Mouse (Mus musculus): Measurements from ENCODE around the gene Jagn1.

Jagn1 gene

DNA sequence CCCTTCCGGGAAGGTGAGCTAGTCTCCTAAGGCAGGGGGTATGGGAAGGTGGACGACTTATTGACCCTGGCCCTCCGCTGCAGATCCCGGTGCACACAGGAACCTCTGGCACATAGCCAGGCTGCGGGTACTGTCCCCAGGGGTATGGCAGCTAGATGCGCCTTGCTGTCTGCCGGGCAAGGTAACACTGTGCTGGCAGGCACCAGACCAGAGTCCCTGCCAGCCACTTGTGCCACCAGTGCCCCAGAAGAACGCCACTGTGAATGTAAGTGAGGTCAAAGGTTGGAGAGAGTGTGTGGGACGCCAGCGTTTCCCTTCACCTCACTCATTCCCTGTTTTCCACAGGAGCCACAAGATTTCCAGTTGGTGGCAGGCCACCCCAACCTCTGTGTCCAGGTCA lies 36.5 kb downstream of the Jagn1 start:
- DNase-seq: peak; percentile 54

DNA sequence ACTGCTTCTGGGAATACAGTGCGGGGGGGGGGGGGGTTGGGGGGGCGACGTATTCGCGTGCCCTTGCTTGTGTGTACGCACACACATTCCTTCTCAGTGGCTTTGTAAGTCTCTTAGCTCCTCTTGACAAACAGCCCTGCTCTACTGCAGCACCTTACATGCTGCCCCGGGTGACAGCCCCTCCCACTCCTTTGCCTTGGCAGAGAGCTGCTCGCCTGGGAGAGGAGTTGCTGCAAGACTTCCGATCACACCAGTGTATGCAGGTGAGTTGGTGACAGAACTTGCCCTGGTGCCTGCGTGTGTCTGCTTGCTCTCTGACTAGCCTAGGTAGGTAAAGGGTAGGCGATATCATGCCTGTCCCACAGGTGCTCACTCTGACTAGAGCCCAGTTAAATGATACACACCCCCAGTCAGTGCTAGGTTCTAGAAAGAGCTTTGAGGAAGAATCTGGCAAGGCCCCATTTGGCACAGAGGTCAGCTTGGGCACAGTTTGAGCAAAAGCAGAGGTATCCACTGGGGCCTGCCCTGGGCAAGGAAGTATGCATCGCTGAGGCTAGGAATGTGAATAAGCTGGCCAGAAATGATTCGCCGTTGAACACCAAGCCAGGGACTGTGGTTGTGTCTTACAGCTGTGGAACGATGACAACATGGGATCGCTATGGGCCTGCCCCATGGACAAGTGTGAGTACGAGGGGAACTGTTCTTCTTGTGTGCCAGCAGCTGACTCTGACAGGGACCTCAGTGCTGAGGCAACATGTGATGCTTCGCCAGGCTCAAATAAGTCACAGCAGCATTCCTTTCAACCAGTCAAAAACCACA lies 38.4 kb downstream of the Jagn1 start:
- DNase-seq: peak; percentile 64

DNA sequence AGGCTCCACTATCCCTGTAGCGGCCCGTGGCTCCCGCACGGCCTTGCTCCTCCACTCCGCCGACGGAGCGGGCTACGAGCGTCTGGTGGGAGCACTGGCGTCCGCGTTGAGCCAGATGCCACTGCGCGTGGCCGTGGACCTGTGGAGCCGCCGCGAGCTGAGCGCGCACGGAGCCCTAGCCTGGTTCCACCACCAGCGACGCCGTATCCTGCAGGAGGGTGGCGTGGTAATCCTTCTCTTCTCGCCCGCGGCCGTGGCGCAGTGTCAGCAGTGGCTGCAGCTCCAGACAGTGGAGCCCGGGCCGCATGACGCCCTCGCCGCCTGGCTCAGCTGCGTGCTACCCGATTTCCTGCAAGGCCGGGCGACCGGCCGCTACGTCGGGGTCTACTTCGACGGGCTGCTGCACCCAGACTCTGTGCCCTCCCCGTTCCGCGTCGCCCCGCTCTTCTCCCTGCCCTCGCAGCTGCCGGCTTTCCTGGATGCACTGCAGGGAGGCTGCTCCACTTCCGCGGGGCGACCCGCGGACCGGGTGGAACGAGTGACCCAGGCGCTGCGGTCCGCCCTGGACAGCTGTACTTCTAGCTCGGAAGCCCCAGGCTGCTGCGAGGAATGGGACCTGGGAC lies 40.2 kb downstream of the Jagn1 start:
- peak; percentile 43 for DNase-seq

DNA sequence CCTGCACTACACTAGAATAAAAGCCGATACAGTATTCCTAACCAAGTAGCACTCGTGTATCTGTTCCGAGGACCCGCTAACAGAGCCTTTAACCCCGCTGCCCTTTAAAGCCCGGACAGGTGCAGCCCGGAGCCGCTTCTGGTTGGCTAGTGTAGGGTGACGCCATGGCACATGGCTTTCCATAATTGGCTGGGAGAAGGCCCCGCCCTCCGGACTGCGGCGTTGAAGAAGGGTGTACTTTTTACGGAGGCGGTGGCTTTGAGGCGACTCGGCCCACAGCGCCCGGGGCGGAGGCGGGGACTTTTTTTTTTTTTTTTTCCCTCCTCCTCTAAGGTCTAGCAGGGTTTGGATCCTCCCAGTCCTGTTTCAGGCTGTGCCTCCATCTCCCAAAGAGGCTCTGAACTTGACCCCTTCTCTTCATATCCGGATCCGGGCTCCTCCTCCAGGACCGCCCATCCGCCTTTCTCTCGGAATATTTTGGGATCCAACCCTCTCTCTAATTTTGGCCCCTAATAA lies 40.8 kb downstream of the Jagn1 start, which contains the start of gene Creld1:
Gene Creld1 (plus strand): TSS at position 198 of the 516 bp plus-strand sequence.
- peak; percentile 97 for DNase-seq

DNA sequence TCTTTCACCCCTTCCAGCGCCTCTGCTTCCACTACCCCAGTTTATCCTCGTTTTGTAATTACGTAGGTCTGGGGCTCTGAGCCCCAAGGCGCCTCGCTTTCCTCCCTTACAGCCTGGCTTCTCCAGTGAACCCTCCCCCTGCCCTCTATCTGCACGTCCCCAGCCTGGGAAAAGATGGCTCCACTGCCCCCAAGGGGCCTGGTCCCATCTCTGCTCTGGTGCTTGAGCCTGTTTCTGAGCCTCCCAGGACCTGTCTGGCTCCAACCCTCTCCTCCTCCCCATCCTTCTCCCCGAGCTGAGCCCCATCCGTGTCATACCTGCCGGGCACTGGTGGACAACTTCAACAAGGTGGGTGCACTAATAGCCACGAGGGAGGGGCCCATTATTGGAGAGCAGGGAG lies 41.4 kb downstream of the Jagn1 start:
- peak; percentile 44 for DNase-seq

DNA sequence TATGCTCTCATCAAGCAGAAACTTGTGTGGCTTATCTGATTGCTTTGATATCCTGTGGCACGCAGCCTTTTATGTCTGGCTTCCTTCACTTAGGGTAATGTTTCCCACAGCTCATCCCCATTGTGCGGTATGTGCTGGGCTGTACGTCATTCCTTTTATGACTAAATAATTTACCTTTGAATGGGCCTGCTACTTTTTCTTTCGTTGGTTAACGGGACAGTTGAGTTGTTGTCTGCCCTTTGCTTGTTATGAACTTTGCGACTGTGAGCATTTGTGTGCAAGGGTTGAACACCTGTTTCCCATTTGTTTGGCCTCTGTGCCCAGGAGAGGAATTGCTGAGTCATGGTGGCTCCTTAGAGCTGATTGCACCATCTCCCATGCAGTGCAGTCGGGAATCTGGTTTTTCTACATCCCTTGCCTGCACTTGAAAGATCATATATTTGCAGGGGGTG lies 44.8 kb downstream of the Jagn1 start:
- DNase-seq: peak; percentile 56

DNA sequence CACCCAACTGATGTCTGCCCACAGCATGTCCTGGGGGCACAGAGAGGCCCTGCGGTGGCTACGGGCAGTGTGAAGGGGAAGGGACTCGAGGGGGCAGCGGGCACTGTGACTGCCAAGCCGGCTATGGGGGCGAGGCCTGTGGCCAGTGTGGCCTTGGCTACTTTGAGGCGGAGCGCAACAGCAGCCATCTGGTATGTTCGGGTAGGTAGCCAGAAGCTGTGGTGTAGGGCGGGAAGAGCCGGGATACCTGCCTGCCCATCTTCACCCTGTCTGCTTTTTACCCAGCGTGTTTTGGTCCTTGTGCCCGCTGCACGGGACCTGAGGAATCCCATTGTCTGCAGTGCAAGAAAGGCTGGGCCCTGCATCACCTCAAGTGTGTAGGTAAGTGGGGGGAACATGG lies 47.0 kb downstream of the Jagn1 start:
- DNase-seq: no peak

DNA sequence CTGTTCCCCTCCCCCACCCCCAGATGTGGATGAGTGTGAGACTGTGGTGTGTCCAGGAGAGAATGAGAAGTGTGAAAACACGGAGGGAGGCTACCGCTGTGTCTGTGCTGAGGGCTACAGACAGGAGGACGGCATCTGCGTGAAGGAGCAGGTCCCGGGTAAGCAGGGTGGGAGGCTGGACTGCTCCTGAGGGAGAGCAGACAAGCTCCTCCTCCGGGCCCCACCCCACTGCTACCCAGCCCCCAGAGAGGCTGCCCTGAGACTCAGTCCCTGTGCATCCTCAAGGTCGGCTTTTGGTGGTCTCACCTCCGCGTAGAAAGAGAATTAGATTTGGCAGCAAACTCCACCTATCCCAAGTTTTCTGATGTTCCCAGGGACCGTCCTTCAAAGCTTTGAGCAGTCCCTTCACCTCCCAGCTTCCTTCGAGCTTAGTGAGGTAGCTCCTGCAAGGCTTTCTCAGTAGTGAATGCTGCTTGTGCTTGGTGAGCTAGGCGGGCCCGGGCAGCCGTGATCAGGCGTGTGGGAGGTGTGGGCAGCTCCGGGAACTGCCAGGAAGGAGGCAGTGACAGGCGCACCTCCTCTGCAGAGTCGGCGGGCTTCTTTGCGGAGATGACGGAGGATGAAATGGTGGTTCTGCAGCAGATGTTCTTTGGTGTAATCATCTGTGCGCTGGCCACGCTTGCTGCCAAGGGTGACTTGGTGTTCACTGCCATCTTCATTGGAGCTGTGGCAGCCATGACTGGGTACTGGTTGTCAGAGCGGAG lies 49.9 kb downstream of the Jagn1 start:
- DNase-seq: no peak

DNA sequence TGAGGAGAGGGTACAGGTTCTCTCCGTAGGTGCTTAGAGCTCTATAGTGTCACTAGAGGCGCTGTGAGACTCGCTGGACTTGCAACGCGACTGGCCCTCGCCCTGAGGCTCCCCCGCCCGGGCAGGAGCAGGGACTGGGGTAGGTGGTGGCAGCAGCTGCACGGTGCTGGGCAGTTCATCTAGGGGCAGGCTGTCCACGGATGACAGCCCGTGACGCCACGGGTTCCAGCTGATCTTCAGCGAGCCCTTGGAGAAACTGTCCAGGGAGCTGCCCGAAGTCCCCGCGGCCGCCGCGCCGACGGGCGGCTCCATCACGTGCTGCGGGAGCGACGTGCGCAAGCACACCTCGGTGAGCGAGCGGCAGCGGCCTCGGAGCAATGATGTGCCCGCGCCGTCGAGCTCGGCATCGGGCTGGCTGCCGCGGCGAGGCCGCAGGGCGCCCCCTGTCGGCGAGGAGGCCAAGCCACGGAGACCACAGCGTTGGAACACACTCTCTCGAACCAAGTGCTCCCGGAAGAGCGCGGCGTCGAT lies 52.0 kb downstream of the Jagn1 start:
- DNase-seq: peak; percentile 75

DNA sequence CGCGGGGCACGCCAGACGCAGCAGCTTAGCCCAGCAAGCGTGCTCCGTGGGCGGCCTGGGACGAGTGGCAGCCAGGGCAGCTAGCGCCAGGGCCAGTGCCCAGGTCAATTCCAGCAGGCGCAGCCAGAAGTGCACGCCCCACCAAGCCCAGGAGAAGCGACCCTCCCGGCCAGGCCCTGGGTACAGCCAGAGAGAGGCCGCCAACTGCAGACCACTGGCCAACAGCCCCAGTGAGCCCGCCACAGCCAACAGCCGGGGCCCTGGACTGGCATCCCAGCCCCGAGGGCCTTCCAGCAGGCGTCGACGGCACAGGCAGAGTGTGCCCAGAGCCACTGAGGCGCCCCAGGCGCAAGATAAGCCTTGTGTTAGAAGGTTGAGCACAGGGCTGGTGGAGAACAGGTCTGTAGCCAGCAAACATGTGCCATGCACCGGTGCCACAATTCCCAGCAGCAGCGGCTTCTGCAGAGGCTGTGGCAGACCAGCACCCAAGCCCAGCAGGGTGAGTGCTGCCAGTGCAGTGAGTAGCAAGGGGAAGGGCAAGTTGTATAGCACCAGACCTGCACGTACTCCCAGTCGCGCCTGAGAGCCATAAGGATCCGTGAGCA lies 52.8 kb downstream of the Jagn1 start:
- DNase-seq: no peak
